Mouse (Mus musculus): Measurements from ENCODE around the gene Hnrnpf. TPM values are rescaled to one million over a fixed set of nuclear protein-coding genes. Genes with fewer than 3 reads are reported as not detected.

The Hnrnpf gene
- 88.0 and 89.6 TPM in 2 replicates for polyA plus RNA-seq (2021; fragmentation: Nextera tagmentation)
- long read RNA-seq, experiment 1, transcript Hnrnpf-210 (1 exons, 1,922 nt): minor isoform, 12 of 537 reads
- long read RNA-seq, experiment 1, transcript Hnrnpf-201 (4 exons, 2,147 nt): major isoform, 222 of 537 reads
- long read RNA-seq, experiment 1, transcript Hnrnpf-208 (4 exons, 956 nt): minor isoform, 24 of 537 reads
- long read RNA-seq, experiment 1, transcript Hnrnpf-209 (3 exons, 2,280 nt): minor isoform, 92 of 537 reads
- long read RNA-seq, experiment 1, partial matches to known transcripts: 176 of 537 reads
- long read RNA-seq, experiment 1, other reads (novel, unspliced or antisense): 8 of 537 reads
- long read RNA-seq, experiment 2, transcript Hnrnpf-208 (4 exons, 956 nt): minor isoform, 7 of 145 reads
- long read RNA-seq, experiment 2, transcript Hnrnpf-201 (4 exons, 2,147 nt): major isoform, 65 of 145 reads
- long read RNA-seq, experiment 2, transcript Hnrnpf-210 (1 exons, 1,922 nt): minor isoform, 22 of 145 reads
- long read RNA-seq, experiment 2, transcript Hnrnpf-209 (3 exons, 2,280 nt): minor isoform, 19 of 145 reads
- long read RNA-seq, experiment 2, partial matches to known transcripts: 29 of 145 reads
- long read RNA-seq, experiment 2, other reads (novel, unspliced or antisense): 3 of 145 reads

GRCm38 (mm10) chr6:117900126-117901080, at the start of gene Hnrnpf:
Gene Hnrnpf (plus strand): TSS chr6:117900324.

GRCm38 (mm10) chr6:117861848-117862247, 38.3 kb upstream of the Hnrnpf start, which contains the start of gene Zfp239:
Gene Zfp239 (plus strand): TSS chr6:117862100.

GRCm38 (mm10) chr6:117937222-117937932, 37.3 kb downstream of the Hnrnpf start, which contains the start of gene Fxyd4:
Gene Fxyd4 (minus strand): TSS chr6:117937692.

Other genes starting within 250 kb of the Hnrnpf start
- gene Zfp637, start 59.1 kb upstream of the Hnrnpf start, polyA plus RNA-seq (2021; fragmentation: Nextera tagmentation): 125 and 139 TPM in 2 replicates
- 30.3 and 37.3 TPM in 2 replicates for gene Zfp239, start 38.2 kb upstream of the Hnrnpf start, polyA plus RNA-seq (2021; fragmentation: Nextera tagmentation)
- 0.58 TPM in 1 of 2 replicates, not detected in the other for gene Fxyd4, start 37.4 kb downstream of the Hnrnpf start, polyA plus RNA-seq (2021; fragmentation: Nextera tagmentation)
- gene Rasgef1a, start 111.1 kb downstream of the Hnrnpf start, polyA plus RNA-seq (2021; fragmentation: Nextera tagmentation): 54.0 and 61.3 TPM in 2 replicates
- 6.9 and 7.2 TPM in 2 replicates for gene Csgalnact2, start 238.8 kb downstream of the Hnrnpf start, polyA plus RNA-seq (2021; fragmentation: Nextera tagmentation)